Mouse (Mus musculus): ENCODE results near the gene Tceal8.

Tceal8 gene

GRCm38 (mm10) chrX:136127744-136128064 is 44.4 kb downstream of the Tceal8 start:
- DNase-seq (ENCODE audit: low spot score): peak; percentile 22

GRCm38 (mm10) chrX:136127038-136127743 is 45.0 kb downstream of the Tceal8 start:
- no peak for DNase-seq (ENCODE audit: low spot score)
